Mouse (Mus musculus) Muller cell, postnatal 12 days (primary cell): ENCODE measurements around the gene Erbb4.
"Not testable (repeated sequence)": the region's sequence is repeated elsewhere in the genome, so short reads cannot be mapped to it uniquely, and the experiment has no call there.

Experiments used
- DNase-seq: peaks from one replicate; pipeline ENCODE4 v3.0.0-alpha.2; 2015; ENCODE audit errors: inconsistent ontology term

Erbb4 gene

DNA sequence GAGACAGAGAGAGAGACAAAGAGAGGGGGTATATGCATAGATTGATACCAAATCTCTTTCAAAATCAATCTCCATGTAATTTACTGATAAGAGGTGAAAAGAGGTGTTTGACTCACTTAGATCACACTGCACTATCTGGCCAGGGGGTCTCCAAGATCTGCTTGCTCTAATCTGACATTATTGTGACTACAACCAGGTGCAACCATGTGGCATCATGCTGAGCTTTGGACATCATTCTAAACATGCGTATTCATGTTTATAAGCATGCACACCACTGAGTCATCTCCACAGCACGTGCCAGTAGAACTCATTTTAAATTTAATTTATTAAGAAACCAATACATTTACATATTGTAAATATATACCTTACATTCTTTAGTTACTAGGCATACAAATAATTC lies 247.5 kb downstream of the Erbb4 start:
- DNase-seq: no peak

DNA sequence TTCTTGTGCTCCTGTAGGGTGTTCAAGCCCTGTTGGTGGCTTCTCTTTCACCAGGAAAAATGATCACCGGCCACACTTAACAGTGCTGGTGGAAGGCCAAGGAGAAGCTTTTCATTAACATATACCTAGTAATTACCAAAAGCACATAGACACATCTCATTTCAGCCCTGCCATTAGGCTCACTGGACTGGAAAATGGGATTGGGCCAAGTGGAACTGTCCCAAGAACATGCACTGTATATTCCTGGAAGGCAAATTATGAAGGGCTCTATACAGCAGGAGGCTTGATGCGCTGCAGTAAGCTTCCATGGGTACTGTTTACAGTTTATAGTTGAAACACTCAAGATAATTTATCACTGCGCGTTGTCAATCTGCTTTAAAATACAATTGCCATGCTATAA lies 248.4 kb downstream of the Erbb4 start:
- DNase-seq: no peak

DNA sequence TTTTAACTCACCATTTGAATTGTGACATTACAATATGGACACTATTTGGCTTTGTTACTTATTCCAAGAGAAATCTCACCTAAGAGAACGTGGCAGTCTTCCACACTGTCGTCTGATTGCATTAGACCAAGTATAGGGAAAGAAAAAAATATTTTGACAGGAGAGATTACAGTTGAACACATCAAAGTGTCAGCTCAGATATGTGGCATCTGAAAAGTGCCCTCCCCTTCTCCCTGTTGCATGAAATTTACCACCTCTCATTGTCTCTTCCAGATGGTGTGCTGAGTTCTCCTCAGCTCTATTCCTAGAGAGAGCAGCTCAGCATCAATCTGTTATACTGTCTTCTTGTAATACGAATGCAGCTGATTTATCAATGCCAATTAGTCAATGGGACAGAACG lies 268.5 kb downstream of the Erbb4 start:
- no peak for DNase-seq

DNA sequence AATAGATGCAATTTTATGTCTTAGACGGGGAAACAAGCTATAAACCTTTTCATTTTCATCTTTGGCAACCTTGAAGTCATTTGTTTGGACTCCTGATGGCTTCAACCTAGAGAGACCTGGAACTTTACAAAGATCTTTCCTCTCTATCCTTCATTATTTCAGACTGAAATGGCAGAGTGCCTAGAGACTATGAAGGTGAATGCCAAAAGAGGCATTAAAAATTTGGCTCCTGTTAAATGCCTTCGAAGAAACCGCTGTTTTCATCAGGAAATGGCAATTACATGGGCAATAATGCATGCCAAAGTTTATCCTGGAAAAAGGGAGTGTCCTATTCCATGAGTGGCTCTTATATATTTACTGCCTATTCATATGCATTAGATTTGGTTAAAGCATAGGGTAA lies 273.2 kb downstream of the Erbb4 start:
- DNase-seq: no peak

DNA sequence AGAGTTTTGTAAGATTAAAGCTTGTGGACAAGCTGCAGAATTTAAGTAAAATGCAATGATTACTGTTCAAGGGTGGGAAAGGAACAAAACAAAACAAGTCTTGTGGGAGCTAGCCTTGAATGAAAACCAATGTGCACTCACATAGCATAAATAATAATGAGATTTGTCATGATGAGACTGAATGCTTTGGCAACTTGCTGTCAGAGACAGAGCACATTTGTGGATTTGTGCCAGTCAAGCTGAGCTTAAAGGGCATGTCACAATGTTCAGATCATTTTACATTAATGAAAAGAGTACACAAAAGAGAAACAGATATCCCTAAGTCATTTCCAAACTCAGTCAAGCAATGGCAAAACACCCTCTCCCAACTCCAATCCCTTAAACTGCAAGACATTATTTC lies 275.8 kb downstream of the Erbb4 start:
- DNase-seq: peak; percentile 69

DNA sequence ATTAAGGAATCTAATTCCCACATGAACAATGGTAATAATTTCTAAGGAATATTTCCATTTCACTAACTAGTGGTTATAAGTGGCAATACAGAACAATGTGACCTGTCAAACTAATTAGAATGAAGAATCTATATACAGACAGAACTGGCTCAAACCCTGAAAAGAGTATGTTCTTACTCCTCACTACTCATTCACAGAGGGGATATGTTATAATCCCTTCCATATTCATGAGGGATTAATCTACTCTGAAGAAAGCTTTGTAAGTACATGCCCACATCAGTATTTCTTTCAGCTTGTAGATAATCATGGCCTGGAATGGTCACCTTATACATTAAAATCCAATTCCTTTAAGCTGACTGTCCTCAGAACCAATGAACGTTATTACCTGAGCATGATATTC lies 276.3 kb downstream of the Erbb4 start:
- no peak for DNase-seq

DNA sequence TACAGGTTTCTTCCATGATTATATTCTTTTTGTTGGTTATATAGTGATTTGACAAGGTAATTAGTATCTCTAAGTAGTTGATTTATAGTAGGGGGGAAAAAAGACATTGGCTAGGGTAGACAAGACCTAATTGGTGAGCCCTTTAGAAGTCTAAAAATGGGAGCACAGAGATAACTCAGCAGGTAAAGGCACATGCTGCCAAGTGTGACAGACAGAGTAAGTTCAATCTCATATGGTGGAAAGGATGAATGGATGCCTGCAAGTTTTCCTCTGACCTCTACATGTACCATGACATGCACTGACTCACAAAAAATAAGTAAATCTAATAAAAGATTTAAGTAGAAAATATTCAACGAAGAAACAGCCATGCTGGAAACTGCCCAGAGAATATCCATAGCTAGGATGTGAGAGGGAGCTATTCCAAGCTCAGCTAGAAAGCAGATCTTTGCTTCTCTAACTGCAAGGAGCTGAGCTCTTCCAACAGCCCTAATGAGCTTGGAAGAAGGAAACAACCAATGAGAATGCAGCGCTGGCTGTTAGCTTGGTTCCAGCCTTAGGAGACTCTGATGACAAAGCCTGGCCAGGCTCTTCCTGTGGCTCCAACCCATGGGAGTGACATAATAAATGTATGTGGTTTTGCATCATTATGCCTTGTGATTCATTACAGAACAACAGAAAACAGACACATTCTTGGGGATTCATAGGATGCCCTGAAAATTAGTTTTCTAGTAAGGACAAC lies 277.2 kb downstream of the Erbb4 start:
- peak; percentile 7 for DNase-seq

DNA sequence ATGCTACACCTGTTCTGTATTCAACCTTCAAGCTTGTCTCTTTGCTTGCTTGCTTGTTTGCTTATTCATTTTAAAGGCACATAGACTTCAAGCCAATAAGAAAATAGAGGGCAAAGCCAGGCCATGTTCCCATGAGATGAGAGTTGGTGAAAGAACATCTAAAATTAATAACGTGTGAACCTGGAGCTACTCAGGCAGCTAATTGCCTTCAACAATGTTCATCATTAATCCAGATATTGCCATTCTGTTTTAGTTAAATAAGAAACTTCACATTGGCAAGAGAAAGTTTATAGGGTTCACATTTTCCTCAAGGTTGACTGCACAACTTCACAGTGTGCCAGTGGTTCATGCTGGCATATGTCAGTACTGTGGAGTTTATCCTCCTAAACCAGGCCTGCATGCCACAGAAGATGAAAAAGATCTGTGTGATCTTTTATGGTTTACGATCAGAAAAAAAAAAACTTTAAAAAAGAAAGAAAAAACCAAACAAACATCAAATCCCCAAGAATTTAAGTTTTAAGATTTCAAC lies 284.7 kb downstream of the Erbb4 start:
- no peak for DNase-seq

DNA sequence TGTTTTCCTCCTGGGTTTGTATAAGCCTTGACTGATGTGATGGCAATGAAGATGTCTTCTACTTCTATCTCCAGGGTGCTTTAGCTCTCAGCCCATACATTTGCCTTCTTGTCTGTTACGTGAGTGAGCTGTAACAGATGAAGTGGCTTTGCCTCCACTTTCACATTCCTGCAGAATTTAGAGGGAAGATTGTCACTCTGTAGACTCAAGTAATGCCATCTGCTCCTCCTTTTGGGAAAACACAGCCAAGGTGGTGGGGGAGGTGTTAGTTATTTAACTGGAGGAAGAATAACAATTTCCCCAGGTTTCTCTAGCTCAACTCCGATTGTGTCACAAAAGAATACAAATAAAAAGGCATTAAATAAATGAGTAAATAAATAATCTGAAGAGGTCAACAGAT lies 301.1 kb downstream of the Erbb4 start:
- DNase-seq: no peak

DNA sequence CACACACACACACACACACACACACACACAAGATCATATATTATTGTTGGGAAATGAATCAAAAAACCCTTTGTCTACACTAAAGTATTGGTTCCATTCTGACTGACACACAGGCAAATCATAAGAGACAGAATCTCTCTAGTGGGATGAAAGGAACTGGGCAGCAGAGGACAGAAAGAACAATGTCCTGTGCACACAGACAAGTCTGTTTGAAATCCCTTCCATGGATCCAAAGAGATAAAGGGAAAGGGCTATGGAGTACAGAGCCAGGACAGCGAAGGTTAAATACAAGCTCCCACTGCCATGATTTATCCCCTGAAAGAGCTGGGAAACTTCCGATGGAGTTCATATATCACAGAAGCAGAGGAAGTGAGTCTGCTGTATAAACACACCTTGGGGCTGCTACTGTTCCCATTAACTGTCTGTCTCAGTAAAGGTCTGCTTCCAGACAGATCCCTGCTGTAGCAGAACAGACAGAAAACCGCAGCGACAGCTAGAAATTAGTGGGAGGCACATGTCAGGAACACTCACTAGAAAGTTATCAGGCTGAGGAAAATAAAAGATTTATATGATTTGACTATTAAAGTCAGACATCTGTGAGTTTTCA lies 320.3 kb downstream of the Erbb4 start:
- DNase-seq: peak; percentile 17

DNA sequence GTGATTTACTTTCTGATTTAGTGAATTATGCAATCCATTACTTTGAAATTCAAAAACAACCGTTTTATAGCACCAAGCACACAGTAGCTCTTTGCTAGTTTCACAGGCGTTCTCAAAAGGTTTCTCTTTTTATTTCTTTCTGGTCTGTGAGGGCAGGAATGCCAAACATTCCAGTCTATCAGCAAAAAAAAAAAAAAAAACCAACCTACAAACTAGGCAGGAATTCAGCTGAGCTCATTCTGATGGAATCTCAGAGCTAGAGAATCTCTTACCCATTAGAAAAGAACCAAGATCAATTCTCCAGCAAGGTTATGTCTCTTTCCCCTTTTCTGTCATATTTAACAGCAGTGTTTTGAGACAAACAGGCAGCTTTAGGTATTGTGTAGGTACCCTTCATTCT lies 327.2 kb downstream of the Erbb4 start:
- peak; percentile 91 for DNase-seq

DNA sequence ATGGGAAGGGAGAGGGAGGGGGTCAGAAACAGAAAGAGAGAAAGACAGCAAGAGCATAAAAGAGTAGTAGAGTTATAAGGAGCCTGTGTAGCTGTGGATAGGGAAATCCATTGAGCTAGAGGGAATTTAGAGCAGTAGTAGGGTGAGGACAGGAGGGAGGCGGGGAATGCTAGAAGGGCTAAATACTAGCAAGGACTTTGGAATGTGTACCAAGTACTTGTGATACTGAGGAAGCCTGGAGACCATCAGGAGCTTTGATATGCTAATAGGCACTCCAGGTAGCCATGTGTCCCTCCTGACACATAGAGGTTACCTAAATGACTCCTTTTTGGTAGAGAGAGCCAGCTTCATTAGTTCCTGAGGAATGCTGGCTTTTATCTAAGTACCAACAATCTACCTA lies 327.8 kb downstream of the Erbb4 start:
- peak; percentile 29 for DNase-seq

DNA sequence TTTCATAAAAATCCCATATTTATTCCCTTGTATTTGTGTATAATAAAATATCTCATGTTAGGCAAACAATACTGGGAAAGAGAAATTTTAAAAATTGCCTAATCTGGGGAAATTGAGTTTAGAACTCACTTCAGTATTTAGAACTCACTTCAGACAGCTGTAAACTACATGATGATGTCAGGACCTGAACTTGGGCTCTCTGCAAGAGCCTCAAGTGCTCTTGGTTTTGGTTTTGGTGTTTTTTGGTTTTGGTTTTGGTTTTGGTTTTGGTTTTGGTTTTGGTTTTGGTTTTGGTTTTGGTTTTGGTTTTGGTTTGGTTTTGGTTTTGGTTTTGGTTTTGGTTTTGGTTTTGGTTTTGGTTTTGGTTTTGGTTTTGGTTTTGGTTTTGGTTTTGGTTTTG lies 341.8 kb downstream of the Erbb4 start:
- not testable (repeated sequence) for DNase-seq

DNA sequence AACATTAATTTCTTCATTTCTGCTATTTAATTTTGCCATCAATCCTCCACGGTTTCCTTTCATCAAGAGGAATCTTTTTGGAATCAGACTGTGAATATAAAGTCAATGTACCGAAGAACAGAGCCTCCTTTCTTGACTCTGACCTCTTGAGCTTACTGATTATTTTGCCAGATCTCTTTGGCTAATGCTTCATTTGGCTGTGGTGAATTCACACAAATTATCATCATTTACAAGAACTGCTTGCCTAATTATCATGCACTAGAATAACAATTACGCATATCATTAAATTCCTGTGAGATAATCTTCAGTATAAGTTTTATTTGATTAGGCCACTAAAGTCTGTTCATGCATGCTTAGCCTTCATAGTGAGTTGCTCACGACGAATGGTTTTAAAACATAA lies 345.4 kb downstream of the Erbb4 start:
- DNase-seq: no peak

DNA sequence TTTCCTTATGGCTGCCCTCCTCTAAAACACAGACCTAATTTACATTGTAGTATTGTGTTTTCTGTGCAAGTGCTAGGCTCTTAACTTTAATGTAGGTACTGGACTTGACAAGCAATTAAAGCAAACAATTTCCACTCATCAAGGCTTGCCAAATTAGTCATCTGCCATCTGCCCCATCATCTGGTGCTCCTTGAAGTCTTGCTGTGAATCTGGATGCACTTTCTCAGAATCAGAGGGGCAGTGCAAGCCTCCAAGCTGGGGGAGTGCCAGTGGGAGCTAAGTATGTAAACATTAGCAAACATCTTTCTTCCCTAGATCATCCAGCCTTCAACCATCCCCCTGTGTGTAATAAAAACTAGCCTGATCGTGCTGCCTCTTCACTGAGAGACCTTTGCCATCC lies 358.9 kb downstream of the Erbb4 start:
- peak; percentile 34 for DNase-seq

DNA sequence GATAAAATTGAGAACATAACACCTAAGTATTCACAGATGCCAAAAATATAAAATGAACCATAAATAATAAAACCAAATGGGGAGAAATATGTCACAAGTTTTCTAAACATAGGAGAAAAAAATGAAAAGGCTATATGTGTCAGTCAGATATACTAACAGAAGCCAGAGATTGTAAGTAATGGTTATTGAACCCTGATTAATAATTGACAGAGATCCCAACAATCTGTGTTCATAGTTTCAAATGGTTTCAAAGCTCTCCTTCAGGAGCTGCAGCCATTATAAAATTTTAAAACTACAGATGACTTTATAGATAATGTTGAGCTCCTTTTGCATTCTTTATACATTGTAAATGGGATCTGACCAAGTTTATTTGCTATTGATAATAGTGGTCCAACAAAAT lies 426.4 kb downstream of the Erbb4 start:
- no peak for DNase-seq

DNA sequence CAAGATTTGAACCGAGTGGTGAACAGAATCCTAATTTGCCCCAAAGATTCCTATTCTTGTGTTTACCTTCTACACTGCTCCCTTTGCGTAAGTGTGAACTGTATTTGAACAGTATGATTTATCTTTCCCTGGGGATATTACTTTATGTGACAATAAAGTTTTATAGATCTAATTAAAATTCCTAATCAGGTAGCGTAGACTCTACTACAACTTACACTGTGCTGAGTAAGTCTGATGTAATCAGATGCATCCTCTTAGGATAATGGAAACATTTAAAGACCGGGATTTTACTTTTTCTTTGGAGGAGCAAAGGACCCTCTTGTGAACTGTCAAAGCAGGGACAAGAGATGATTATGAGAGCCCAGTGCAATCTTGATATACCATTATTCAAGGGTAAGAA lies 433.2 kb downstream of the Erbb4 start:
- no peak for DNase-seq

DNA sequence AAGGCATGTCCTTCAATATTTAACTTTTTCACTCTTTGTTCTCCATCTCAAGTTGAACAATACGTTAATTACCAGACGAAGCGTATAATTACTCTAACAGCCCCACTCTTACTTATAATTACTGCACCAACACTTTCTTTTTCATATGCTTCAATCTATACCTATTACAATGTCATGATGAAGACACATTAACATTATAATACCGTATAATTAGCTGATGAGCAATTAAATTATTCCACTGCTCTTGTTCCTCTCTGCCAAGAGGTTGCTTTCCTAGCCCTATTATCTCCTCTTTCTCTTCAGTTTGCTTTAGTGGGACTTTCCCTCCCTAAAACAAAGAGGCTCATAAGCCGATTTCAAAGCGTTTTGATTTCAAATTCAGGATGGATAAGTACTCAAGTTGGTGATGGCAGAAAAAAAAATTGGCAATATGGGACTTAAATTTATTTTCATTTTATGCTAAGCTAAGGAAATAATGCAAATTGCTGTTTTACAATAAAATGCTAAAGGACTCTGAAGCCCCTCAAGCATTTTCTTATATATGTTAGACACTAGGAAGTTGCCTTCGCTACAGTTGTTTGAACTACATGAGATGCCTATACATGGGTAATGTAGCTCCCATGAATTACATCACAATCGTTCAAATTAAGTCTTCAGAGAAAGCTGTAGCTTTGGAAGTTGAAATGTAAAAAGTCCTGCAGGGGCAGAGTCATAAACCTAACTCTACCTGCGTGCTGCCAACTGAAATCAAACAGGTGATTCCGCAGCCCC lies 440.8 kb downstream of the Erbb4 start:
- no peak for DNase-seq

DNA sequence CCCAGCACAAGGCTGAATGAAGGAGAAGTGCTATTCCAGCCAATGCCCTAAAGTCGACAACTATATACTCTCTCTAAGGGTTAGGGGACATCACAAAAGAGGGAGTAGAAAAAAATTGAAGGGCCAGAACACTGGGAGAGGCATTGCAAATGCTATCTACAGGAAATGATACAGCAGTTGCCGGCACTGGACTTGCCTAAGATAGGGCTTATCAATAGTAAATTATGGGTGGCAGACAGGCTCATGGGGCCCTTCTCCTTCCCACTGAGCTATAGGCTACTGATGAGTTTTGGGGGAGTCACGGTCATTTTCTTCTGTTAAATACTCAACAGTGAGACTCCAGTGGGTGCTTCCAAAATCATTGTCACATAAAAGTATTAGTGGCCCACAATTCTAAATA lies 517.4 kb downstream of the Erbb4 start:
- no peak for DNase-seq

DNA sequence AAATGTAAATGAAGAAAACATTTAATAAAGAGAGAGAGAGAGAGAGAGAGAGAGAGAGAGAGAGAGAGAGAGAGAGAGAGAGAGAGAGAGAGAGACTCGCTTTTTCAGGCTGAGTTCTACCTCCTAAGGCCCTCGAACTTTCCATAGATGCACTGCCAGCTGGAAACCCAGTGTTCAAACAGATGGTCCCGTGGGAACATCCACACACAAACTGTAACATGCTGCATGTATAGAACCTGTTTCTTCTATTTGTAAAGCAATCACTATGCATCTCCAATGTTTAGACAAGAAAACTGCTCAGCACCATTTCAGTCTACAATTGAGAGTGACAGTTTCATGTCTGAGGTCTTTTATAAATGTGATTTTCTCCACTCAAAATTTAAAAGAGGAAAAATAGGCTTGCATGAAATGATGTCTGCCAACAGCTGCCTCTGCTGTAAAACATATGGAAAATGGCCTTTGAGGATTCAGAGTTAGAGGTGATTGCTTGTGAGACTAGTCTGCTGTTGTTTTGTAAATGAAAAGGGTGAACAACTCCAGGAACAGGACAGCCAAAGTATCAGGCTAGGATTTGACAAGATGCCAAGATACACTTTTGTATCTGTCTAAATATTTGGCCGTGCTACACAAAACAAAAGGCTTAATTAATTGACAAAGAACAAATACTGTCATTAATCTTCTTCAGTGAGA lies 533.9 kb downstream of the Erbb4 start:
- peak; percentile 9 for DNase-seq

DNA sequence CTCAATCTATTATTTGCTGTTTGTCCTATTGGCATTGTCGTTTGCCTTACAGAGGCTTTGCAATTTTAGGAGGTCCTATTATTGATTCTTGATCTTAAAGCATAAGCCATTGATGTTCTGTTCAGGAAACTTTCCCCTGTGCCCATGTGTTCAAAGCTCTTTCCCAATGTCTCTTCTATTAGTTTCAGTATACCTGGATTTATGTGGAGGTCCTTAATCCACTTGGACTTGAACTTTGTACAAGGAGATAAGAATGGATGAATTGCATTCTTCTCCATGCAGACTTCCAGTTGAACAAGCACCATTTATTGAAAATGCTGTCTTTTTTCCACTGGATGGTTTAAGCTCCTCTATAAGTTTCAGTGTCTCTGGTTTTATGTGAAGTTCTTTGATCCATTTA lies 536.9 kb downstream of the Erbb4 start:
- DNase-seq: no peak

DNA sequence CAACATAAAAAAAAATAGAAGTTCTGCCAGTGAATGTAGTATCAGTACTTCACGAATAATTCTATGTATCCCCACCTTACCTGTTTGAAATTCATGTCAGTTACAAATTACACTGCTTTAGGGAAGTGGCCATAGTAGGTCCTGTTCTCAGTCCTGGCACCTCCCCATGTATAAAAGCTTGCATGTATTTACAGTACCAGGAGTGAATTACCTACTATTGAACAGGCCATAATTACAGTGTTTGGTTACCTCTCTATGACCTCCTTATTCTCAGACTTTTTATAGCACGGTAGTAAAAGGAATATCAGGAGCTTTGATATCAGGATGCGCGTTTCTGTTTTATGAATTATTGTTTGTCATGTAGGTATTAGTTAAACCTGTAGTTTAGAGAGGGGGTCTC lies 564.9 kb downstream of the Erbb4 start:
- no peak for DNase-seq
